Mouse (Mus musculus): ENCODE measurements at regions not wholly inside any gene's neighbourhood (a gene's known extent, or its start where the extent isn't known, plus 50 kb on each side); places are given as distances from the start of the nearest gene placed in this dataset.

GRCm38 (mm10) chr7:37908618-37909130 lies 114.7 kb downstream of the Uri1 start:
- ATAC-seq (ENCODE audit: insufficient number of reproducible peaks, low FRiP score), result no peak
- no peak overlapping the region for H3K27ac ChIP-seq (ENCODE audit: poor library complexity, severe bottlenecking)
- peaks cover 6% of the 10 kb centered on the region; the same call in 1 of the 2 replicates for H3K4me1 ChIP-seq (replicated peaks)
- no peak overlapping the region for H3K9ac ChIP-seq
- no peak overlapping the region for H3K4me2 ChIP-seq
- 0 out of 2 replicates have a peak, but pooled peaks cover 7% of the 10 kb centered on the region for H3K9me3 ChIP-seq (replicated peaks)
- 75% methylated on average over 5 of the region's 5 CpGs for WGBS
- H3K4me3 ChIP-seq, result no peak overlapping the region
- no peaks in the 10 kb centered on the region for H3K27me3 ChIP-seq (replicated peaks)
- no peaks in the 10 kb centered on the region for H3K36me3 ChIP-seq

DNA sequence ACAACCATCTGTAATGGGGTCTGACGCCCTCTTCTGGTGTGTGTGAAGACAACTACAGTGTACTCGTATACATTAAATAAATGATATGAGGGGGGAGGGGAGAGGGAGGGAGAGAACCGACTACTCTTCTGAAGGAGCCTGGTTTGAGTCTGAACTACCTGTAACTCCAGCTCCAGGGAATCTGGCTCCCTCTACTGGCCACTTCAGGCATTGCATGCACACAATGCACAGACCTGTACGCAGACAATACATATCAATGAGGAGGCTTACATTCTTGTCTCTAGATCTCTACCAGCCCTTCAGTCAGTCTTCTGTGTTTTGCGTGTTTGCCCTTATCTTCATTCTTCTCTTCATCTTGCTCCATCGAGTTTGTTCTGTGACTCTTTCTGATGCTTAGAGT lies 120.4 kb upstream of the Zfp536 start:
- Histone ChIP-seq H3K4me3 (no peak overlapping the region), H3K4me2 (no peak overlapping the region), H3K27ac (ENCODE audit: poor library complexity, severe bottlenecking) (no peak overlapping the region), H3K36me3 (no peaks in the 10 kb centered on the region), H3K9me3 (replicated peaks) (peaks cover 5% of the 10 kb centered on the region; the same call in 1 of the 2 replicates), H3K9ac (no peak overlapping the region), H3K4me1 (replicated peaks) (no peaks in the 10 kb centered on the region), H3K27me3 (replicated peaks) (no peaks in the 10 kb centered on the region)
- no peak for ATAC-seq (ENCODE audit: insufficient number of reproducible peaks, low FRiP score)
- WGBS, result 66% methylated on average over 6 of the region's 6 CpGs

GRCm38 (mm10) chr7:37874382-37874781 lies 100.9 kb upstream of the Zfp536 start:
- no peak for ATAC-seq (ENCODE audit: insufficient number of reproducible peaks, low FRiP score)
- Histone ChIP-seq H3K4me2 (no peak overlapping the region), H3K36me3 (no peaks in the 10 kb centered on the region), H3K4me3 (no peak overlapping the region), H3K27ac (ENCODE audit: poor library complexity, severe bottlenecking) (no peak overlapping the region), H3K9ac (no peak overlapping the region), H3K4me1 (replicated peaks) (peaks cover 16% of the 10 kb centered on the region), H3K9me3 (replicated peaks) (no peaks in the 10 kb centered on the region), H3K27me3 (replicated peaks) (no peaks in the 10 kb centered on the region)
- WGBS, result 70% methylated on average over 12 of the region's 12 CpGs

DNA sequence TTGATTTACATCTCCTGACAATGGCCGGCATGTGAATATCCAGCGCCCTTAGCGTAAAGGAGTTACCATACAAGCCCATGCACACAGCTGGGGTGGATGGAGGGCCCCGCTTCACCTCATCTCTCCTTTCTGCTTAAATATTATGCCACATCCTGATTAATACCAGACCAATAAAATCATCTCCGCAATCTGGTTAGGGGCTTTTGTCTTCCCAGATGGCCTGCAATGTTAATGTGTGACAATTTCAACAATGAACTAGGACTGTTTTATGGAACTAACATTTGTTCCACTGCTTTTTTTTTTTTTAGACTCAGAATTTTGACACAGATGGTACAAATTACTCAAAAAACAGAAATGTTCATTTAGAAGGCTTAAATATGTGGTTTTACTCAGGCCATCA lies 97.5 kb upstream of the Zfp536 start:
- no peak for ATAC-seq (ENCODE audit: insufficient number of reproducible peaks, low FRiP score)
- Histone ChIP-seq H3K9me3 (replicated peaks) (no peaks in the 10 kb centered on the region), H3K4me2 (no peak overlapping the region), H3K9ac (no peak overlapping the region), H3K27ac (ENCODE audit: poor library complexity, severe bottlenecking) (no peak overlapping the region), H3K4me1 (replicated peaks) (peaks cover 10% of the 10 kb centered on the region), H3K4me3 (no peak overlapping the region), H3K27me3 (replicated peaks) (no peaks in the 10 kb centered on the region), H3K36me3 (no peaks in the 10 kb centered on the region)
- 94% methylated on average over 5 of the region's 5 CpGs for WGBS

GRCm38 (mm10) chr7:37866468-37866867 lies 93.0 kb upstream of the Zfp536 start:
- no peak for ATAC-seq (ENCODE audit: insufficient number of reproducible peaks, low FRiP score)
- Histone ChIP-seq H3K9ac (no peak overlapping the region), H3K36me3 (no peaks in the 10 kb centered on the region), H3K27ac (ENCODE audit: poor library complexity, severe bottlenecking) (no peak overlapping the region), H3K4me2 (no peak overlapping the region), H3K9me3 (replicated peaks) (no peaks in the 10 kb centered on the region), H3K4me3 (no peak overlapping the region), H3K4me1 (replicated peaks) (no peaks in the 10 kb centered on the region), H3K27me3 (replicated peaks) (no peaks in the 10 kb centered on the region)
- WGBS, result 63% methylated on average over 1 of the region's 1 CpGs

- Histone ChIP-seq H3K27me3 (replicated peaks) (no peaks in the 10 kb centered on the region), H3K4me1 (replicated peaks) (peaks cover 4% of the 10 kb centered on the region; the same call in 1 of the 2 replicates), H3K27ac (ENCODE audit: poor library complexity, severe bottlenecking) (no peak overlapping the region), H3K4me2 (no peak overlapping the region), H3K36me3 (no peaks in the 10 kb centered on the region), H3K9me3 (replicated peaks) (no peaks in the 10 kb centered on the region), H3K4me3 (no peak overlapping the region), H3K9ac (no peak overlapping the region)
- no peak for ATAC-seq (ENCODE audit: insufficient number of reproducible peaks, low FRiP score)
- WGBS, result 66% methylated on average over 5 of the region's 5 CpGs
These were observed 78.0 kb upstream of the Zfp536 start for GRCm38 (mm10) chr7:37851471-37851870.

- H3K27ac ChIP-seq (ENCODE audit: poor library complexity, severe bottlenecking), result no peak overlapping the region
- H3K4me2 ChIP-seq, result no peak overlapping the region
- peaks cover 13% of the 10 kb centered on the region for H3K4me1 ChIP-seq (replicated peaks)
- H3K9ac ChIP-seq, result no peak overlapping the region
- no peak for ATAC-seq (ENCODE audit: insufficient number of reproducible peaks, low FRiP score)
- no peak overlapping the region for H3K4me3 ChIP-seq
- WGBS, result 58% methylated on average over 1 of the region's 1 CpGs
- no peaks in the 10 kb centered on the region for H3K36me3 ChIP-seq
- no peaks in the 10 kb centered on the region for H3K9me3 ChIP-seq (replicated peaks)
- H3K27me3 ChIP-seq (replicated peaks), result no peaks in the 10 kb centered on the region
These were observed 71.8 kb upstream of the Zfp536 start for GRCm38 (mm10) chr7:37845201-37845600.

GRCm38 (mm10) chr7:37842000-37842513 lies 68.6 kb upstream of the Zfp536 start:
- Histone ChIP-seq H3K4me3 (peak overlapping the region; percentile 35), H3K9ac (peak overlapping the region; percentile 43; the same call in 1 of the 2 replicates), H3K27me3 (replicated peaks) (no peaks in the 10 kb centered on the region), H3K27ac (ENCODE audit: poor library complexity, severe bottlenecking) (no peak overlapping the region), H3K4me1 (replicated peaks) (peaks cover 29% of the 10 kb centered on the region), H3K9me3 (replicated peaks) (no peaks in the 10 kb centered on the region), H3K36me3 (no peaks in the 10 kb centered on the region), H3K4me2 (peak overlapping the region; percentile 67)
- peak; percentile 53 for ATAC-seq (ENCODE audit: insufficient number of reproducible peaks, low FRiP score)
- 2% methylated on average over 14 of the region's 14 CpGs for WGBS

DNA sequence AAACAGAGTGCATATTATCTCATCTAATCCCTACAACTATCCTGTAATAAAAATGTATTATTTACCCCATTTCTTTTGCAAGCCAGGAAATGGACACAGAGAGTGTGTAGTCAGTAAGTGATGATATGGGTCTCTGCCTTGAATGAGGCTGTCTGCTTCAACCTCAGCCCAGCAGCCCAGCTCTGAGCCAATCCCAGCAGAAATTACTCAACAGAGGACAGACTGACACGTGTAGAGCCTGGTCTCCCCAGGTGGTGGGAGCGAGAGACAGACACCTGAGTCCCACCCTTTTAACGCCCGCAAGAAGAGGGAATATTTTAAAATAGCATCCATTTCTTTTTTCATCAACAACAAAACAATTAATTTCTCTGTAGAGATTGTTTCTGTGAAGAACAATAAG lies 68.1 kb upstream of the Zfp536 start:
- Histone ChIP-seq H3K4me2 (peak overlapping the region; percentile 67), H3K36me3 (no peaks in the 10 kb centered on the region), H3K4me3 (peak overlapping the region; percentile 35), H3K27ac (ENCODE audit: poor library complexity, severe bottlenecking) (no peak overlapping the region), H3K9me3 (replicated peaks) (no peaks in the 10 kb centered on the region), H3K27me3 (replicated peaks) (no peaks in the 10 kb centered on the region), H3K9ac (no peak overlapping the region; the same call in 1 of the 2 replicates), H3K4me1 (replicated peaks) (peaks cover 34% of the 10 kb centered on the region)
- no peak for ATAC-seq (ENCODE audit: insufficient number of reproducible peaks, low FRiP score)
- 23% methylated on average over 4 of the region's 4 CpGs for WGBS

GRCm38 (mm10) chr7:37837883-37838282 lies 64.4 kb upstream of the Zfp536 start:
- Histone ChIP-seq H3K36me3 (no peaks in the 10 kb centered on the region), H3K4me1 (replicated peaks) (peaks cover 34% of the 10 kb centered on the region), H3K9me3 (replicated peaks) (no peaks in the 10 kb centered on the region), H3K27me3 (replicated peaks) (no peaks in the 10 kb centered on the region), H3K4me3 (no peak overlapping the region), H3K27ac (ENCODE audit: poor library complexity, severe bottlenecking) (peak overlapping the region; percentile 80), H3K9ac (no peak overlapping the region), H3K4me2 (no peak overlapping the region)
- 46% methylated on average over 5 of the region's 5 CpGs for WGBS
- ATAC-seq (ENCODE audit: insufficient number of reproducible peaks, low FRiP score), result peak; percentile 59; the same call in 1 of the 2 replicates

DNA sequence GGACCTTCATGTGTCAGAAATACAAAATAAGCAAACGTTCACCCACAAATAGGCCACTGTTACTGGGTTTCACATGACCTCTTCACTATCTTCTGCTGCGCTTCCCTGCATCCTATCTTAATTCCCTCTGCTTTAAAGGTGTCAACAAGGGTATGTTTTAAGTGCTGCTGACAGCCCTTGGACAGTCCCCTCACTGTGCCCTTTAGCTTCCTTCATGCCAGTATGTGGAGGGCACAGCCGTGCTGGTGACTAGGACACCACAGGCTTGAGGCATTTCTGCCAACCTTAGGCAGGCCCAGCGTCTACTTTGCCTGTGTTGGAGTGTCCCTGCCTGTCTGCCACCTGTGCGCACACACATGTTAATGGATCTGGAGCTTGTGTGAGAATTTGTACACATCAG lies 63.9 kb upstream of the Zfp536 start:
- Histone ChIP-seq H3K4me2 (no peak overlapping the region), H3K4me3 (no peak overlapping the region), H3K9me3 (replicated peaks) (no peaks in the 10 kb centered on the region), H3K27me3 (replicated peaks) (no peaks in the 10 kb centered on the region), H3K36me3 (no peaks in the 10 kb centered on the region), H3K4me1 (replicated peaks) (peaks cover 31% of the 10 kb centered on the region), H3K9ac (no peak overlapping the region), H3K27ac (ENCODE audit: poor library complexity, severe bottlenecking) (peak overlapping the region; percentile 80)
- WGBS, result 52% methylated on average over 5 of the region's 5 CpGs
- peak; percentile 20; the same call in 1 of the 2 replicates for ATAC-seq (ENCODE audit: insufficient number of reproducible peaks, low FRiP score)

- Histone ChIP-seq H3K4me2 (no peak overlapping the region), H3K36me3 (no peaks in the 10 kb centered on the region), H3K4me3 (no peak overlapping the region), H3K4me1 (replicated peaks) (peaks cover 22% of the 10 kb centered on the region), H3K9ac (no peak overlapping the region), H3K27me3 (replicated peaks) (no peaks in the 10 kb centered on the region), H3K9me3 (replicated peaks) (no peaks in the 10 kb centered on the region), H3K27ac (ENCODE audit: poor library complexity, severe bottlenecking) (no peak overlapping the region)
- ATAC-seq (ENCODE audit: insufficient number of reproducible peaks, low FRiP score), result no peak
- 87% methylated on average over 8 of the region's 8 CpGs for WGBS
These were observed 60.0 kb upstream of the Zfp536 start for GRCm38 (mm10) chr7:37833420-37833819.
